Mouse (Mus musculus) lung, postnatal 14 days (tissue): ENCODE measurements around the gene Matk.

Experiments used
- DNase-seq: peaks from one replicate; pipeline ENCODE4 v3.0.0; 2021

Gene Matk

DNA sequence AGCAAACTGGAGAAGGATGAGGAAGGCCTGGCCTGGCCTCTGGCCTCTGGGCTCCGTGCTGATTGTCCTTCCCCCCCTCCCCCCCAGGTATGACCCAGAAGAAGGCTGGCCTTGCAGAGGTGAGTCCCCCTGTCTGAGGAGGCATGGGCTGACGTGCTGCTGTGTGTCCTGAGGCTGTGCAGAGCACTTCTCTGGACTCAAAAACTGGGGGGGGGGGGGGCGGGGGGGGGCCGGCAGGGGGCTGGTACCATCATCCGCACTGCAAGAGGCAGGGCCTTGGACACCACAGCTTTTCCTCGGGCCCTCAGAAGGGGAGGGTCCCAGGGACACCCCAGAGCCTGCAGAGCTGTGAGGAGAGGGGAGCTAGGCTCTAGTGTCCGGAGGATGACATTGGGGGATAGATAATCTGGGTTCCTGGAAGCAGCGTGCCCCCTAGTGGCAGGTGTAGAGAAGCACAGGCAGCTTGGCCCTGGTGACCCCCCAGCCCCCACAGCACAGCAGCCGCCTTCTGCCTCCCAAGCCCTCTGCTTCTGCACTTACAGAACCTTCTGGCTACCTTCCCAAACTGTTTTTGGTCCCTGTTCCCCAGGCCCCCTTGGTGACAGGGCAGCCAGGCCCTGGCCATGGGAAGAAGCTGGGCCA lies 52.0 kb downstream of the Matk start:
- DNase-seq = peak; percentile 69

DNA sequence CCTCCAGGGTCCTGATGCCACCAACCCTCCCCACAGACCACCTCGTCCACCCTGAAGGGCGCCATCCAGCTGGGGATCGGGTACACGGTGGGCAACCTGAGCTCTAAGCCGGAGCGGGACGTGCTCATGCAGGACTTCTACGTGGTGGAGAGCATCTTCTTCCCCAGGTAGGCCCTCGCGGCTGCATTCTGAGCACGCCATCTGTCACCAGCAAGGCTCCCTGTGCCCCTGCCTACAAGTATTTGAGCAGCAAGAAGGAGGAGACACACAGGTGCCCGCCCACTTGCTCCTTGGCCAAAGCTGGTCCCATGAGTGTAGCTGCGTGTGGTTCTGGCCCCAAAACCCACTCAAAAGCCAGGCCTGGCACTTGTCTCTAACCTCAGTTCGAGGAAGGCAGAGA lies 52.9 kb downstream of the Matk start:
- DNase-seq = no peak

GRCm38 (mm10) chr10:81306173-81306668 lies 53.5 kb downstream of the Matk start:
- no peak for DNase-seq

- DNase-seq = no peak
Observed at GRCm38 (mm10) chr10:81306837-81307682, 54.3 kb downstream of the Matk start.

DNA sequence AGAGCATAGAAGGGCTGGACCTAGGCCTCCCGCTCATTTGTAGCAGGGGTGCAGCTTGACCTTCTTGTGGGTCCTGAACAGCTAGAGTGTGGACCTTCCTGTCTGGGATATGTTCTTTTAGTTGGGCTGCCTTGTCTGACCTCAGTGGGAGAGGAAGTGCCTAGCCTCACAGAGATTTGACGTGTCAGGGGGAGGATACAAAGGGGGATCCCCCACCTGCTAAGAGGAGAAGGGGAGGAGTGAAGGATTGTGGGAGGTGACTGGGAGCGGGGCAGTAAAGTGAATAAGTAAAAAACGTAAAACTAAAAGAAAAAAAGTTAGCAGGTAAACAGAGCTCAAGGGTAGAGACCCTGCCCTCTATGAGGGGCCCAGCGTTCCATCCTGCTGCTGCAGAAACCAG lies 56.8 kb downstream of the Matk start:
- no peak for DNase-seq
